Mouse (Mus musculus): ENCODE measurements around the gene Zfp207.

DNA sequence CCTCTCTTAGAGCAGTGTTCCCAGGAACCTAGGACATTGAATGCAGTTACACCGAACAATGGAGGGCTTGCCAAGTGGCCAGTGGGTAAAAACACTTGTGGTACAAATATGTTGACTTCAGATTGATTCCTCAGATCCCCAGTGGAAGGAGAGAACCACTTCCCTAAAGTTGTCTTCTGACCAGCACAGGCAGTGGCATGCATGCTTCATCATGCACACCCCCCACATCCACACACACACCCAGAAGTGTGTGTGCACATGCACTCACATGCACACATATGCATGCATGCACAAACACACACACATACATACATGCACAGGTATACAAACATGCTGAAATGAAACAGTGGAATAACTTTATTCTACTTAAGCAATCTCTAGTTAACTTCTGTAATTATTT, 36.7 kb downstream of the Zfp207 start:
- TF ChIP-seq CTCF (IDR thresholded peaks at IDR 0.05; ENCODE audit: insufficient read depth, low read depth, low read length) (no peak), POLR2A (IDR thresholded peaks at IDR 0.05; ENCODE audit: insufficient read depth, low read depth, low read length) (no peak)
